Mouse (Mus musculus) thymus, adult 2 months (tissue): ENCODE data around the gene Ptpn11.

ENCODE experiments used
- CTCF ChIP-seq: fragments of 200-500 bp; IDR thresholded peaks from 2 replicates; pipeline ENCODE4 v1.5.1; 2012; ENCODE audit warnings: mild to moderate bottlenecking, control low read depth, low read length, moderate library complexity, borderline replicate concordance; ENCODE audit not compliant: control insufficient read depth, poor library complexity, insufficient read depth; ENCODE audit errors: extremely low read depth
- POLR2A ChIP-seq: fragments of 200-500 bp; IDR thresholded peaks from 2 replicates; pipeline ENCODE4 v1.6.1; 2012; ENCODE audit warnings: mild to moderate bottlenecking, low read length, control low read depth, moderate library complexity; ENCODE audit not compliant: control insufficient read depth, poor library complexity, insufficient read depth; ENCODE audit errors: extremely low read depth

DNA sequence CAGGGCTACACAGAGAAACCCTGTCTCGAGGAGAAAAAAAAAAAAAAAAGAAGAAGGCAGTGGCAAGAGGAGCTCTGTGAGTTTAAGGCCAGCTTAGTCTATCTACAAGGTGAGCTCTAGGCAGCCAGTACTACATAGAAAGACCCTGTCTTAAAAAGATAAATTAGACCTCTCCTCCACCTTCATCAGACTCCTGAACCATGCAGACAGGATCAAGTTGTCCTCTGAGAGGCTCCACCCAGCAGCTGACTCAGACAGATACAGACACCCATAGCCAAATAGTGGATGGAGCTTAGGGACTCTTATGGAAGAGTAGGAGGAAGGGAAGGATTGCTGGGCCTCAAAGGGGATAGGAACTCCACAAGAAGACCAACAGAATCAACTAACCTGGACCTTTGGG is 3.0 kb upstream of the Ptpn11 start:
- TF ChIP-seq POLR2A (no peak), CTCF (no peak)
